Mouse (Mus musculus) limb, embryonic 14.5 days (tissue): ENCODE measurements around the gene Cadm1. TPM values are rescaled to one million over a fixed set of nuclear protein-coding genes. Genes with fewer than 3 reads are reported as not detected.

Experiments used
- ATAC-seq: fragments of 200-750 bp; cut with Nextera tagmentation; 2 replicates; pipeline ENCODE4 v1.8.0; 2017; ENCODE audit warnings: low read depth, moderate number of reproducible peaks, moderate TSS enrichment; ENCODE audit not compliant: low FRiP score
- DNase-seq: peaks from one replicate; pipeline ENCODE4 v3.0.0-alpha.2; 2015; ENCODE audit warnings: low spot score
- H3K27ac ChIP-seq: fragments of 300-500 bp; sonication (generic); replicated peaks from 2 replicates; pipeline ENCODE4 v1.5.1; 2014; ENCODE audit warnings: low read depth, mild to moderate bottlenecking, low read length, moderate library complexity, mixed read lengths
- H3K27me3 ChIP-seq: fragments of 300-500 bp; sonication (generic); 2 replicates; pipeline ENCODE4 v1.6.1; 2014; ENCODE audit warnings: low read length, mixed read lengths; ENCODE audit not compliant: control insufficient read depth, insufficient read depth
- H3K36me3 ChIP-seq: fragments of 300-500 bp; sonication (generic); 2 replicates; pipeline ENCODE4 v1.6.1; 2014; ENCODE audit warnings: mild to moderate bottlenecking, low read length, moderate library complexity, mixed read lengths; ENCODE audit not compliant: control insufficient read depth, insufficient read depth
- H3K4me1 ChIP-seq: fragments of 300-500 bp; sonication (generic); 2 replicates; pipeline ENCODE4 v1.6.1; 2014; ENCODE audit warnings: antibody characterized with exemption, low read length, mixed read lengths; ENCODE audit not compliant: control insufficient read depth, insufficient read depth
- H3K4me2 ChIP-seq: fragments of 300-500 bp; sonication (generic); replicated peaks from 2 replicates; pipeline ENCODE4 v1.6.1; 2014; ENCODE audit warnings: low read depth, mild to moderate bottlenecking, low read length, moderate library complexity; ENCODE audit not compliant: severe bottlenecking
- H3K4me3 ChIP-seq: fragments of 300-500 bp; sonication (generic); replicated peaks from 2 replicates; pipeline ENCODE4 v1.5.1; 2014; ENCODE audit warnings: low read length
- H3K9ac ChIP-seq: fragments of 300-500 bp; sonication (generic); 2 replicates; pipeline ENCODE4 v1.6.1; 2014; ENCODE audit warnings: mild to moderate bottlenecking, low read depth, low read length, moderate library complexity; ENCODE audit not compliant: severe bottlenecking
- H3K9me3 ChIP-seq: fragments of 300-500 bp; sonication (generic); 2 replicates; pipeline ENCODE4 v1.6.1; 2016; ENCODE audit warnings: low read length; ENCODE audit not compliant: control insufficient read depth
- POLR2A ChIP-seq: fragments of 200-500 bp; IDR thresholded peaks from 2 replicates; pipeline ENCODE4 v1.8.0; 2012; ENCODE audit warnings: inconsistent platforms, mild to moderate bottlenecking, moderate library complexity, borderline replicate concordance; ENCODE audit not compliant: insufficient read depth, insufficient read length; ENCODE audit errors: extremely low read depth
- whole genome bisulfite sequencing: fragments of 180-500 bp; shearing (Covaris S2); extraction: QIAGEN DNeasy Blood & Tissue Kit; methylation state at CpG from one replicate; pipeline ENCODE4 v1.1.7; 2014; 5-methylcytosine and 5-hydroxymethylcytosine counted together
- polyA plus RNA-seq, 2 experiments: library from polyadenylated mRNA; depleted of rRNA in 1 of 2; stranded (reverse) in 1 of 2; unstranded in 1 of 2; fragments of >200 nt; fragmentation: Nextera tagmentation in 1 of 2; extraction: Ambion mirVana in 1 of 2; gene quantifications; 2 replicates each; pipeline versions ENCODE4 v1.2.1 to v1.2.3; 2012 to 2014

Gene Cadm1
- polyA plus RNA-seq, 2 experiments, result 15.4 to 37.5 TPM

GRCm38 (mm10) chr9:47651431-47651830, 121.5 kb downstream of the Cadm1 start:
- H3K4me3 ChIP-seq, result no peak overlapping the region
- no peaks in the 10 kb centered on the region for H3K9me3 ChIP-seq
- H3K27ac ChIP-seq, result no peak overlapping the region
- no peak overlapping the region for H3K9ac ChIP-seq
- no peak overlapping the region for H3K4me2 ChIP-seq
- H3K4me1 ChIP-seq, result peaks cover 7% of the 10 kb centered on the region; the same call in 1 of the 2 replicates
- WGBS, result 84% methylated on average over 11 of the region's 11 CpGs
- no peak for ATAC-seq
- no peak for DNase-seq
- no peak for TF ChIP-seq POLR2A
- no peaks in the 10 kb centered on the region for H3K36me3 ChIP-seq
- no peaks in the 10 kb centered on the region for H3K27me3 ChIP-seq

- H3K4me1 ChIP-seq, result peaks cover 7% of the 10 kb centered on the region; the same call in 1 of the 2 replicates
- 89% methylated on average over 5 of the region's 5 CpGs for WGBS
- H3K9ac ChIP-seq, result no peak overlapping the region
- no peaks in the 10 kb centered on the region for H3K9me3 ChIP-seq
- no peak overlapping the region for H3K4me3 ChIP-seq
- no peaks in the 10 kb centered on the region for H3K36me3 ChIP-seq
- no peak overlapping the region for H3K4me2 ChIP-seq
- TF ChIP-seq POLR2A, result no peak
- DNase-seq (no peak), ATAC-seq (no peak)
- no peak overlapping the region for H3K27ac ChIP-seq
- no peaks in the 10 kb centered on the region for H3K27me3 ChIP-seq
Measured at GRCm38 (mm10) chr9:47652203-47652602, 122.2 kb downstream of the Cadm1 start.

GRCm38 (mm10) chr9:47652936-47653335, 123.0 kb downstream of the Cadm1 start:
- 86% methylated on average over 4 of the region's 4 CpGs for WGBS
- Histone ChIP-seq H3K27me3 (no peaks in the 10 kb centered on the region), H3K9me3 (no peaks in the 10 kb centered on the region), H3K36me3 (no peaks in the 10 kb centered on the region), H3K4me1 (peaks cover 7% of the 10 kb centered on the region; the same call in 1 of the 2 replicates), H3K27ac (no peak overlapping the region), H3K4me3 (no peak overlapping the region), H3K9ac (no peak overlapping the region), H3K4me2 (no peak overlapping the region)
- no peak for DNase-seq
- TF ChIP-seq POLR2A, result no peak
- no peak for ATAC-seq

GRCm38 (mm10) chr9:47659366-47660090, 129.6 kb downstream of the Cadm1 start:
- Histone ChIP-seq H3K36me3 (no peaks in the 10 kb centered on the region), H3K4me2 (no peak overlapping the region), H3K27me3 (no peaks in the 10 kb centered on the region), H3K9ac (no peak overlapping the region), H3K9me3 (no peaks in the 10 kb centered on the region), H3K27ac (no peak overlapping the region), H3K4me1 (0 out of 2 replicates have a peak, but pooled peaks cover 3% of the 10 kb centered on the region), H3K4me3 (no peak overlapping the region)
- TF ChIP-seq POLR2A, result no peak
- WGBS, result 92% methylated on average over 6 of the region's 6 CpGs
- DNase-seq (peak; percentile 57), ATAC-seq (no peak)

GRCm38 (mm10) chr9:47661611-47662010, 131.6 kb downstream of the Cadm1 start:
- no peaks in the 10 kb centered on the region for H3K9me3 ChIP-seq
- no peak for TF ChIP-seq POLR2A
- ATAC-seq (no peak), DNase-seq (no peak)
- no peak overlapping the region for H3K9ac ChIP-seq
- H3K4me2 ChIP-seq, result no peak overlapping the region
- no peaks in the 10 kb centered on the region for H3K36me3 ChIP-seq
- 83% methylated on average over 7 of the region's 7 CpGs for WGBS
- 0 out of 2 replicates have a peak, but pooled peaks cover 3% of the 10 kb centered on the region for H3K4me1 ChIP-seq
- no peak overlapping the region for H3K4me3 ChIP-seq
- H3K27ac ChIP-seq, result no peak overlapping the region
- H3K27me3 ChIP-seq, result no peaks in the 10 kb centered on the region
